Mouse (Mus musculus): ENCODE results near the gene Gas7.

GRCm38 (mm10) chr11:67563141-67563540 is 107.9 kb downstream of the Gas7 start:
- TF ChIP-seq CTCF (IDR thresholded peaks at IDR 0.05; ENCODE audit: low read depth, low read length) = no peak
- TF ChIP-seq POLR2AphosphoS5 (IDR thresholded peaks at IDR 0.05; ENCODE audit: insufficient replicate concordance, low read depth, low read length) = no peak
- no peak for TF ChIP-seq TAL1 (conservative IDR thresholded peaks at IDR 0.05; ENCODE audit: low read depth, low read length)

Measured in G1E (cell line).